In the genomic region with DNA sequence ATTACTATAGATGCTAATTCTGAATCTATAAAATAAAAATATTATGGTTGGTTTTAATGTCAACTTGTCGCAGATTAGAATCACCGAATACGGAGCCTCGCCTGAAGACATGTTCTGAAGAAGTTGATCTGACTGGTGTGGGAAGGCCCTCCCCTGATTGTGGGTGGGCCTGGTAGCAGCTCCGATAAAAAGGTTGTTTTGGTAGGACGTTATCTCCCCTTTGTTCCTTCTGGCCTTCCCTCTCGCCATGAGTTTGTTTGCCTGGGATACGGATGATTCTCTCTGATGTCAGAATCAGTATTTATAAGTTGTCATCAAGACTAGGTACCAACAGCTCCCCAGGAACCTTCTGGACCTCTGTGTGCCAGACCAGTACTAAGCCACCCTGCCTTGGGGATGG, we compare ENCODE assay signal across 26 mouse cellular contexts. TPM values are rescaled to one million over a fixed set of nuclear protein-coding genes. Genes with fewer than 3 reads are reported as not detected.
DNase-seq lines count a peak whose midpoint lies in the region; TF ChIP-seq lines count a peak whose summit lies in the region.
"Had no signal": no experiment of that assay in that cellular context is flagged by ENCODE, and none has a peak within 500 bp of the region (broad histone marks: within the 10 kb centered on the region; RNA-seq: fewer than 3 reads in every experiment).

No protein-coding gene starts in this region.

- in situ Hi-C loops in CH12.LX (cut with MboI; ENCODE audit: low pct_ligation_motif_present, low pct_unique_long_range_greater_than_20kb, low sequenced_read_pairs), result loop anchor here (5.0 kb wide), 1 partner anchor 105 kb away; no protein-coding TSS in a partner anchor

- peaks cover 0 to 3% of the 10 kb centered on the region in 2 experiments for H3K36me3 ChIP-seq in CH12.LX (replicated peaks in 1 of 2; ENCODE audit: control insufficient read depth in 1 of 2, insufficient read depth in 1 of 2, low read length in 1 of 2)
- H3K36me3 ChIP-seq: embryonic facial prominence, embryonic 12.5 days; forebrain, embryonic 12.5 days; midbrain, embryonic 15.5 days; stomach, embryonic 15.5 days had no signal

- TF ChIP-seq POLR2A in CH12.LX (IDR thresholded peaks at IDR 0.05; ENCODE audit: low read depth, low read length), result no peak

- 0 out of 2 replicates have a peak overlapping the region, but pooled peaks have one; percentile 29 for H3K9ac ChIP-seq in CH12.LX (ENCODE audit: insufficient read depth, low read depth)
- H3K9ac ChIP-seq: embryonic facial prominence, embryonic 12.5 days; forebrain, embryonic 12.5 days; hindbrain, embryonic 13.5 days; liver, embryonic 13.5 days; lung, embryonic 14.5 days; midbrain, embryonic 15.5 days; neural tube, embryonic 13.5 days; stomach, embryonic 15.5 days had no signal

- dilution Hi-C loops in CH12.LX (cut with MboI; ENCODE audit: extremely low pct_ligation_motif_present, extremely low pct_unique_long_range_greater_than_20kb, low sequenced_read_pairs), result no loop called here

- no peaks in the 10 kb centered on the region for H3K79me2 ChIP-seq in CH12.LX (replicated peaks; ENCODE audit: control insufficient read depth, extremely low read depth, insufficient read depth, poor library complexity, severe bottlenecking)

- no peak for DNase-seq in gastrocnemius, adult 2 months
- no peak for DNase-seq in gastrocnemius, postnatal 4 days (ENCODE audit: low spot score in 2 of 2)
- DNase-seq in layer of hippocampus, adult 2 months (ENCODE audit: low spot score in 2 of 2), result no peak
- DNase-seq in layer of hippocampus, postnatal 14 days (ENCODE audit: low spot score in 2 of 2), result no peak
- DNase-seq in CH12.LX (ENCODE audit: extremely low read depth), result peak; percentile 27
- DNase-seq in heart, postnatal 4 days, result peak; percentile 28
- no peak for DNase-seq in kidney, postnatal 10 days
- no peak for DNase-seq in kidney, adult 8-10 months
- DNase-seq: liver, embryonic 13.5 days; retina, postnatal 1 day; thymus, postnatal 25 days had no signal

- no peak for TF ChIP-seq EP300 in CH12.LX (IDR thresholded peaks at IDR 0.05; ENCODE audit: low read length)

- no peak for TF ChIP-seq RAD21 in CH12.LX (IDR thresholded peaks at IDR 0.05; ENCODE audit: low read depth, low read length)

- H3K4me1 ChIP-seq in CH12.LX (ENCODE audit: control insufficient read depth in 1 of 2, insufficient read depth in 2 of 2), result peaks cover 6 to 42% of the 10 kb centered on the region in 2 experiments; a peak in 2 of 4 replicates

- peak overlapping the region; percentile 76 for H3K27ac ChIP-seq in gastrocnemius, adult 2 months
- H3K27ac ChIP-seq in layer of hippocampus, adult 2 months, result peak overlapping the region; percentile 54; the same call in 1 of the 2 replicates
- peak overlapping the region; percentile 65 for H3K27ac ChIP-seq in CH12.LX (ENCODE audit: insufficient read depth, low read depth)
- H3K27ac ChIP-seq: embryonic facial prominence, embryonic 12.5 days; forebrain, embryonic 12.5 days; hindbrain, embryonic 13.5 days; kidney, postnatal 0 days; midbrain, embryonic 15.5 days; neural tube, embryonic 13.5 days; stomach, embryonic 15.5 days had no signal

- H3K4me2 ChIP-seq in CH12.LX (ENCODE audit: insufficient read depth, low read depth, poor library complexity, severe bottlenecking), result peak overlapping the region; percentile 94
- H3K4me2 ChIP-seq: embryonic facial prominence, embryonic 12.5 days; forebrain, embryonic 12.5 days; hindbrain, embryonic 13.5 days; midbrain, embryonic 15.5 days; neural tube, embryonic 13.5 days; stomach, embryonic 15.5 days had no signal

- H3K4me3 ChIP-seq in gastrocnemius, adult 2 months, result peak overlapping the region; percentile 28; the same call in 1 of the 2 replicates
- no peak overlapping the region for H3K4me3 ChIP-seq in layer of hippocampus, adult 2 months
- H3K4me3 ChIP-seq in CH12.LX (replicated peaks in 1 of 3; ENCODE audit: low read depth in 2 of 3, low read length in 2 of 3, poor library complexity in 1 of 3), result peak overlapping the region in 1 of 3 experiments; percentile 23
- H3K4me3 ChIP-seq: embryonic facial prominence, embryonic 12.5 days; erythroblast, embryonic 14.5 days; forebrain, embryonic 12.5 days; hindbrain, embryonic 13.5 days; liver, embryonic 13.5 days; midbrain, embryonic 15.5 days; neural tube, embryonic 13.5 days; stomach, embryonic 15.5 days had no signal

- H3K9me3 ChIP-seq in CH12.LX (replicated peaks; ENCODE audit: low read length), result peaks cover 7% of the 10 kb centered on the region
- H3K9me3 ChIP-seq: embryonic facial prominence, embryonic 12.5 days; forebrain, embryonic 12.5 days; hindbrain, embryonic 13.5 days; liver, embryonic 13.5 days; midbrain, embryonic 15.5 days; neural tube, embryonic 13.5 days; stomach, embryonic 15.5 days had no signal

- TF ChIP-seq CTCF in gastrocnemius, adult 2 months (IDR thresholded peaks at IDR 0.05), result no peak
- no peak for TF ChIP-seq CTCF in layer of hippocampus, adult 2 months (conservative IDR thresholded peaks at IDR 0.05)
- no peak for TF ChIP-seq CTCF in CH12.LX (conservative IDR thresholded peaks at IDR 0.05 in 1 of 2, IDR thresholded peaks at IDR 0.05 in 1 of 2; ENCODE audit: low read depth in 2 of 2, low read length in 2 of 2)

- H3K27me3 ChIP-seq in CH12.LX (replicated peaks), result no peaks in the 10 kb centered on the region
- H3K27me3 ChIP-seq: embryonic facial prominence, embryonic 12.5 days; forebrain, embryonic 12.5 days; hindbrain, embryonic 13.5 days; liver, embryonic 13.5 days; midbrain, embryonic 15.5 days; neural tube, embryonic 13.5 days; stomach, embryonic 15.5 days had no signal

- intact Hi-C loops in gastrocnemius, adult 2 months (cut with DNase I), result loop anchor here (5.0 kb wide), 1 partner anchor 55 kb away; no protein-coding TSS in a partner anchor

TF ChIP-seq in CH12.LX, 34 proteins besides CTCF, POLR2A, EP300 and RAD21:
- TF ChIP-seq MYC (IDR thresholded peaks at IDR 0.05; ENCODE audit: low read depth, low read length) (0 out of 2 replicates have a peak, but pooled peaks have one; percentile 5), MXI1 (IDR thresholded peaks at IDR 0.05; ENCODE audit: low read depth, low read length) (no peak; the same call in 1 of the 2 replicates), CHD1 (IDR thresholded peaks at IDR 0.05; ENCODE audit: low read depth, low read length) (0 out of 2 replicates have a peak, but pooled peaks have one; percentile 35)

RNA-seq across cellular contexts. Expression of a gene that starts 20.0 kb away (rescaled TPM):
- total RNA-seq in gastrocnemius, adult 2 months (2021), result not detected
- total RNA-seq in gastrocnemius, postnatal 4 days (2021), result not detected
- not detected for total RNA-seq in layer of hippocampus, adult 2 months (2021)
- total RNA-seq in layer of hippocampus, postnatal 14 days (2021), result under 1 TPM; 0.21 to 0.37 TPM
- not detected in 2 replicates for total RNA-seq in CH12.LX (2012; rRNA removed)
- not detected in 2 replicates for total RNA-seq in CH12.LX (2014; rRNA removed)
- 0.07 TPM in 1 of 2 replicates, not detected in the other for polyA plus RNA-seq in CH12.LX (2012; ENCODE audit: insufficient read length, low read depth)
- not detected for total RNA-seq in heart, postnatal 4 days (2021)
- total RNA-seq: adrenal gland, postnatal 14 days had no signal
- polyA plus RNA-seq: brain, embryonic 14.5 days; erythroblast, embryonic 14.5 days; forebrain, embryonic 12.5 days; gonadal fat pad, adult 2 months; heart, embryonic 16.5 days; hindbrain, embryonic 13.5 days; kidney, postnatal 0 days; limb, embryonic 11.5 days; liver, embryonic 13.5 days; lung, embryonic 14.5 days; midbrain, embryonic 15.5 days; neural tube, embryonic 13.5 days; stomach, embryonic 15.5 days had no signal

RNA-seq across cellular contexts. Expression of a gene that starts 21.8 kb away (rescaled TPM):
- 10 to 100 TPM; 64.7 to 66.3 TPM for total RNA-seq in gastrocnemius, adult 2 months (2021)
- 10 to 100 TPM; 75.4 to 83.9 TPM for total RNA-seq in gastrocnemius, postnatal 4 days (2021)
- 10 to 100 TPM; 62.2 to 62.5 TPM for total RNA-seq in layer of hippocampus, adult 2 months (2021)
- 10 to 100 TPM; 65.5 to 65.8 TPM for total RNA-seq in layer of hippocampus, postnatal 14 days (2021)
- total RNA-seq in CH12.LX (2012; rRNA removed) (59.6 and 84.7 TPM in 2 replicates), CH12.LX (2014; rRNA removed) (101 and 103 TPM in 2 replicates)
- 111 and 125 TPM in 2 replicates for polyA plus RNA-seq in CH12.LX (2012; ENCODE audit: insufficient read length, low read depth)
- total RNA-seq in heart, postnatal 4 days (2021), result 10 to 100 TPM; 88.8 to 93.8 TPM

RNA-seq across cellular contexts. Expression of a gene that starts 29.7 kb away (rescaled TPM):
- total RNA-seq in gastrocnemius, adult 2 months (2021), result not detected
- not detected for total RNA-seq in gastrocnemius, postnatal 4 days (2021)
- total RNA-seq in layer of hippocampus, adult 2 months (2021), result not detected
- not detected for total RNA-seq in layer of hippocampus, postnatal 14 days (2021)
- total RNA-seq in CH12.LX (2012; rRNA removed), result not detected in 2 replicates
- not detected in 2 replicates for total RNA-seq in CH12.LX (2014; rRNA removed)
- polyA plus RNA-seq in CH12.LX (2012; ENCODE audit: insufficient read length, low read depth), result not detected in 2 replicates
- total RNA-seq in heart, postnatal 4 days (2021), result not detected
- total RNA-seq: adrenal gland, postnatal 14 days; layer of hippocampus, postnatal 25 days had no signal
- polyA plus RNA-seq: brain, embryonic 14.5 days; embryonic facial prominence, embryonic 12.5 days; erythroblast, embryonic 14.5 days; forebrain, embryonic 12.5 days; heart, embryonic 16.5 days; hindbrain, embryonic 13.5 days; limb, embryonic 11.5 days; liver, embryonic 13.5 days; midbrain, embryonic 15.5 days; neural tube, embryonic 13.5 days; stomach, embryonic 15.5 days had no signal

RNA-seq across cellular contexts. Expression of a gene that starts 42.5 kb away (rescaled TPM):
- not detected for total RNA-seq in gastrocnemius, adult 2 months (2021)
- not detected for total RNA-seq in gastrocnemius, postnatal 4 days (2021)
- total RNA-seq in layer of hippocampus, adult 2 months (2021), result not detected
- total RNA-seq in layer of hippocampus, postnatal 14 days (2021), result not detected
- total RNA-seq in CH12.LX (2012; rRNA removed) (not detected in 2 replicates), CH12.LX (2014; rRNA removed) (not detected in 2 replicates)
- polyA plus RNA-seq in CH12.LX (2012; ENCODE audit: insufficient read length, low read depth), result not detected in 2 replicates
- not detected for total RNA-seq in heart, postnatal 4 days (2021)
- total RNA-seq: adrenal gland, postnatal 14 days; layer of hippocampus, postnatal 25 days had no signal
- polyA plus RNA-seq: brain, embryonic 14.5 days; embryonic facial prominence, embryonic 12.5 days; erythroblast, embryonic 14.5 days; forebrain, embryonic 12.5 days; gonadal fat pad, adult 2 months; heart, embryonic 16.5 days; hindbrain, embryonic 13.5 days; kidney, postnatal 0 days; limb, embryonic 11.5 days; liver, embryonic 13.5 days; lung, embryonic 14.5 days; midbrain, embryonic 15.5 days; neural tube, embryonic 13.5 days; stomach, embryonic 15.5 days had no signal

RNA-seq across cellular contexts. Expression of a gene that starts 58.5 kb away (rescaled TPM):
- 10 to 100 TPM; 20.4 to 20.5 TPM for total RNA-seq in gastrocnemius, adult 2 months (2021)
- 10 to 100 TPM; 31.3 to 35.4 TPM for total RNA-seq in gastrocnemius, postnatal 4 days (2021)
- 10 to 100 TPM; 43.8 to 48.3 TPM for total RNA-seq in layer of hippocampus, adult 2 months (2021)
- 10 to 100 TPM; 43.9 to 44.7 TPM for total RNA-seq in layer of hippocampus, postnatal 14 days (2021)
- total RNA-seq in CH12.LX (2012; rRNA removed) (36.8 and 42.1 TPM in 2 replicates), CH12.LX (2014; rRNA removed) (38.1 and 41.3 TPM in 2 replicates)
- polyA plus RNA-seq in CH12.LX (2012; ENCODE audit: insufficient read length, low read depth), result 62.1 and 73.3 TPM in 2 replicates
- total RNA-seq in heart, postnatal 4 days (2021), result 10 to 100 TPM; 33.8 to 34.1 TPM

Comparison
In these comparisons a context has a peak if more than half of its experiments do, and no peak if none do; other contexts are left out.
1. DNase-seq: peak in CH12.LX (single experiment) and heart, postnatal 4 days (single experiment); none in gastrocnemius, adult 2 months (single experiment), gastrocnemius, postnatal 4 days (0 of 2), layer of hippocampus, adult 2 months (0 of 2), layer of hippocampus, postnatal 14 days (0 of 2), kidney, postnatal 10 days (single experiment) and kidney, adult 8-10 months (0 of 2).
2. Peak in every context shown above with its lines, with median percentiles within 50 percentile points of each other: H3K27ac ChIP-seq.